Mouse (Mus musculus) heart, adult 2 months (tissue): Measurements from ENCODE around the gene Csnk2a1.

Experiments
- CTCF ChIP-seq: fragments of 200-600 bp; IDR thresholded peaks from 2 replicates; pipeline ENCODE4 v1.8.1; 2022; ENCODE audit warnings: antibody characterized with exemption, mild to moderate bottlenecking, moderate library complexity
- EP300 ChIP-seq: fragments of 200-500 bp; IDR thresholded peaks from 2 replicates; pipeline ENCODE4 v1.6.1; 2011; ENCODE audit warnings: low read depth, low read length, control low read depth; ENCODE audit not compliant: insufficient read depth
- POLR2A ChIP-seq: fragments of 200-500 bp; IDR thresholded peaks from 2 replicates; pipeline ENCODE4 v1.6.1; 2011; ENCODE audit warnings: mild to moderate bottlenecking, low read depth, low read length, control low read depth; ENCODE audit not compliant: insufficient read depth

DNA sequence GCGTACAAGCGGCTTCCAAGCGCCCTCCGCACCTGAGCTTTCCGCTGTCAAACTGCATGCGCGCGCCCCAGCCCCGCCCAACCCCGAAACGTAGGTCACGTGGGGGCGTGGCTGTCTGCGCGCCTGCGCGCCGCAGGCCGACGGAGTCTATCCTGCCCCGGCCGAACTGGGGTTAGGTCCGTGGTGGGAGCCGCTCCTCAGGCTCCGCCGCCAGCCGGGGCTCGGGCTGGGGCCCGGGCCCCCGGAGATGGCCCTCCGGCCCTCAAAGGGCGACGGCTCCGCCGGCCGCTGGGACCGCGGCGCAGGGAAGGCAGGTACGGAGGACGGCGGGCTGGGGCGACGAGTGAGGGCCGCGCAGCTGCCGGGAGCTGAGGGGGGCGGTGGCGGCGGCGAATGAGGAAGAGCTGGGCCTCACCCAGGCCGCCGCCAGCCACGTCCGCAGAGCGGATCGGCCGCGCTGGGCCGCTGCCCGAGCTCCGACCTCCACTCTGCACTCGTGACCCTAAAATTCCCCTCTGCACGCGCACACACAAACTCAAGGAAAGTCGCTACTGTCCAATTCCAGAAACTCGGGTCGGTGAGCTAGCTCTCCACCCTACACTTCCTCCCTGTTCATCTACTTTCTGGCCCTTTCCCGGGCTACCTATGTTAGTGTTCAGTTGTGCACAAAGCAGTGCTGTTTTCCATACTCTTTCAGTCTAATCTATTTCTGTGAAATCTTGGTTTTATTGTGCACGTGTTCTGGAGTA, 67.3 kb downstream of the Csnk2a1 start, which contains the start of gene Tbc1d20:
- TF ChIP-seq CTCF (peak; percentile 6; the same call in 1 of the 2 replicates), EP300 (no peak), POLR2A (peak; percentile 79)
